Mouse (Mus musculus) olfactory bulb, adult 2 months (tissue): Measurements from ENCODE around the gene Zfp105. TPM values are rescaled to one million over a fixed set of nuclear protein-coding genes. Genes with fewer than 3 reads are reported as not detected.

Source experiments
- H3K27ac ChIP-seq: fragments of 200-500 bp; 2 replicates; pipeline ENCODE4 v1.5.1; 2012; ENCODE audit warnings: low read depth, low read length; ENCODE audit not compliant: insufficient read depth
- H3K4me1 ChIP-seq: fragments of 200-500 bp; 2 replicates; pipeline ENCODE4 v1.6.1; 2012; ENCODE audit warnings: low read length; ENCODE audit not compliant: control insufficient read depth, insufficient read depth
- H3K4me3 ChIP-seq: fragments of 200-500 bp; 2 replicates; pipeline ENCODE4 v1.5.1; 2012; ENCODE audit warnings: mild to moderate bottlenecking, low read depth, low read length, moderate library complexity; ENCODE audit not compliant: insufficient read depth
- CTCF ChIP-seq: fragments of 200-500 bp; IDR thresholded peaks from 2 replicates; pipeline ENCODE4 v1.5.1; 2012; ENCODE audit warnings: low read depth, mild to moderate bottlenecking, low read length, moderate library complexity; ENCODE audit not compliant: insufficient read depth
- POLR2A ChIP-seq: fragments of 200-500 bp; IDR thresholded peaks from 2 replicates; pipeline ENCODE4 v1.6.1; 2012; ENCODE audit warnings: mild to moderate bottlenecking, low read depth, low read length, moderate library complexity; ENCODE audit not compliant: insufficient read depth
- WGBS: fragments of 180-500 bp; shearing (Covaris S2); methylation state at CpG from one replicate; pipeline ENCODE4 v1.1.7; 2018; 5-methylcytosine and 5-hydroxymethylcytosine counted together
- polyA plus RNA-seq: library from polyadenylated mRNA; stranded (reverse); fragments of >200 nt; gene quantifications from 2 replicates; pipeline ENCODE4 v1.2.4, GENCODE M21; 2012; ENCODE audit warnings: low replicate concordance; ENCODE audit not compliant: missing spikeins, insufficient read depth, insufficient read length

Zfp105 gene
- polyA plus RNA-seq, 1 experiment: not detected

DNA sequence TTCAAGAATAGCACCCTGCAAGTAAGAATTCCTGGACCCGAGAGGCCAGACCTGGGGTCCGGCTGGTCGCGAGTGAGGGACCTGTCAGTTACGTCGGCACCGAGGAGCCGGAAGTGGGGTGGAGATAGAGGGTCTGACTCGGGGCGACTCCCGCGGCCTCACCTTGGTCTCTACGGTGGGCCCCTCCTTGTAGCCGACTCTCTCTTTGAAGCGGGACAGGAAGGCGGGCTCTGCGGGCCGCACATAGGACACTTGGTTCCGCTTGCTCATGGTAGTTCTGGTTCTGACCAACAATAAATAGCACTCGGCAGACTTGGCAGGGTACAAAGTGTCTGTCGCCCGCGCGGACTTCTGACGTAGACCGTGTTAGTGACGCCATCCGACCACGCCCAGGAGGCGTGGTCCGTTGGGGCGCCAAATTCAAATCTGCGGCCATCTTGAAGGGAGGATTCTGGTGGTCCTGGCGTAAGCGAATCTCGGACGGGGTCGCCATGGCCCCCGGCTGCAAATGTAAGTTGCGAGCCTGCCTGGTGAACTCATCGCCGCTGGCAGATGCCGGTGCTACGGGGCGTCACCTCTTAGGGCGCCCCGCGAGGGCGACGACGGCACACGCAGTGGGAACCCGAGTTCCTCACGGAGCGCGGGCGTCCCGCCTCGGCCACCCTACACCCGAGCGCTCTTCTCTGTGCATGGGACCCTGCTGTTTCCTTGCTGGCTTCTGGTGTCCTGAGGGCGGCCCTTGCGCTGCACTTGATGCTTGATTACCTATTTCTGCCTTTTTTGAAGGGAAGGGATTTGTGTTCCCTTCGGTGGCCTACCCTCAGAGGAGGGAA lies 28.0 kb downstream of the Zfp105 start, which contains the start of the genes 1110059G10Rik and Kif15:
Gene 1110059G10Rik, minus strand, starts transcription at position 358 of the 833 bp plus-strand sequence.
Gene Kif15, plus strand, starts transcription at position 404 of the 833 bp plus-strand sequence.
- under 1% methylated on average over 64 of the region's 64 CpGs for WGBS
- TF ChIP-seq CTCF (no peak), POLR2A (peak; percentile 59; the same call in 1 of the 2 replicates)
- Histone ChIP-seq H3K4me1 (peaks cover 3% of the 10 kb centered on the region; the same call in 1 of the 2 replicates), H3K27ac (0 out of 2 replicates have a peak within 1 kb of the TSS, but pooled peaks have one; percentile 24), H3K4me3 (peak within 1 kb of the TSS; percentile 73)

Other genes starting within 250 kb of the Zfp105 start
- gene Topaz1, start 175.7 kb upstream of the Zfp105 start, polyA plus RNA-seq: not detected in 2 replicates
- gene Tcaim, start 117.5 kb upstream of the Zfp105 start, polyA plus RNA-seq: not detected in 2 replicates
- not detected in 2 replicates for gene Gm35549, start 79.0 kb upstream of the Zfp105 start, polyA plus RNA-seq
- 65.3 and 733 TPM in 2 replicates for gene Zfp445, start 57.1 kb upstream of the Zfp105 start, polyA plus RNA-seq
- not detected in 2 replicates for gene Zkscan7, start 37.4 kb upstream of the Zfp105 start, polyA plus RNA-seq
- not detected in 2 replicates for gene 1110059G10Rik, start 27.9 kb downstream of the Zfp105 start, polyA plus RNA-seq
- gene Kif15, start 28.0 kb downstream of the Zfp105 start, polyA plus RNA-seq: not detected in 2 replicates
- gene Tmem42, start 98.3 kb downstream of the Zfp105 start, polyA plus RNA-seq: not detected in 2 replicates
- gene Tgm4, start 111.7 kb downstream of the Zfp105 start, polyA plus RNA-seq: not detected in 2 replicates
- not detected in 2 replicates for gene Zdhhc3, start 190.1 kb downstream of the Zfp105 start, polyA plus RNA-seq
- gene Exosc7, start 190.1 kb downstream of the Zfp105 start, polyA plus RNA-seq: 561 TPM in 1 of 2 replicates, not detected in the other
- not detected in 2 replicates for gene Clec3b, start 227.9 kb downstream of the Zfp105 start, polyA plus RNA-seq